Comparison of ENCODE assay signal across 15 mouse cellular contexts in the genomic region with DNA sequence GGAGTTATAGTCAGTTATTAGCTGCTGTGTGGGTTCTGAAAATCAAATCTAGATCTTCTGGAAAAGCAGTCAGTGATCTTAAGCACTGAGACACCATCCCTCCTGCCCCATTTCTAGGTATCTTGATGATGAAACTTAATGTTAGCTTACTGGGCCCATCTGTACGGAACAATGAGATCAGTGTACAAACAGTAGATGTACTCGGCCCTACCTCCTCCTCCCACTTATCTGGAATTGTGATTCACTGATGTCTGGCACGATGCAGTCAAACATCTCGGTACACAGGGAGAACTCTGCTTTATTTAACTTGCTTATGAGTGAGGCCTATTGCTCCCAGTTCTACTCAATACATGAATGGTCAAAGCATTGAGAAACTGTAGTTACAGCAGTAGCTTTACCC.
"Had no signal": no experiment of that assay in that cellular context is flagged by ENCODE, and none has a peak within 500 bp of the region (broad histone marks: within the 10 kb centered on the region; RNA-seq: fewer than 3 reads in every experiment).

No protein-coding gene starts in this region.

- H3K4me1 ChIP-seq: neural tube, embryonic 12.5 days; neural tube, embryonic 13.5 days; neural tube, embryonic 15.5 days; stomach, embryonic 15.5 days had no signal

- H3K27me3 ChIP-seq: neural tube, embryonic 12.5 days; neural tube, embryonic 13.5 days; neural tube, embryonic 15.5 days; stomach, embryonic 15.5 days had no signal

- H3K36me3 ChIP-seq: neural tube, embryonic 12.5 days; neural tube, embryonic 13.5 days; neural tube, embryonic 15.5 days; stomach, embryonic 15.5 days had no signal

- H3K27ac ChIP-seq: neural tube, embryonic 12.5 days; neural tube, embryonic 13.5 days; neural tube, embryonic 15.5 days; stomach, embryonic 15.5 days had no signal

- DNase-seq: retina, postnatal 1 day; right cerebral cortex, adult 18-20 months; right cerebral cortex, postnatal 14 days; right cerebral cortex, postnatal 25 days; right cerebral cortex, postnatal 4 days; spleen, adult 18-20 months; thymus, adult 18-20 months; thymus, adult 2 months; thymus, postnatal 14 days; thymus, postnatal 25 days; thymus, postnatal 36 days had no signal

- H3K4me2 ChIP-seq: neural tube, embryonic 12.5 days; neural tube, embryonic 13.5 days; neural tube, embryonic 15.5 days; stomach, embryonic 15.5 days had no signal

- H3K9me3 ChIP-seq: neural tube, embryonic 15.5 days; stomach, embryonic 15.5 days had no signal

- H3K4me3 ChIP-seq: neural tube, embryonic 12.5 days; neural tube, embryonic 13.5 days; neural tube, embryonic 15.5 days; stomach, embryonic 15.5 days had no signal

- H3K9ac ChIP-seq: neural tube, embryonic 12.5 days; neural tube, embryonic 13.5 days; neural tube, embryonic 15.5 days; stomach, embryonic 15.5 days had no signal
